Mouse (Mus musculus): ENCODE results near the gene Tbx3.

The Tbx3 gene

GRCm38 (mm10) chr5:119670566-119671108 is at the start of gene Tbx3:
Tbx3 (plus strand) TSS chr5:119670669.
- peak; percentile 65 for DNase-seq

DNA sequence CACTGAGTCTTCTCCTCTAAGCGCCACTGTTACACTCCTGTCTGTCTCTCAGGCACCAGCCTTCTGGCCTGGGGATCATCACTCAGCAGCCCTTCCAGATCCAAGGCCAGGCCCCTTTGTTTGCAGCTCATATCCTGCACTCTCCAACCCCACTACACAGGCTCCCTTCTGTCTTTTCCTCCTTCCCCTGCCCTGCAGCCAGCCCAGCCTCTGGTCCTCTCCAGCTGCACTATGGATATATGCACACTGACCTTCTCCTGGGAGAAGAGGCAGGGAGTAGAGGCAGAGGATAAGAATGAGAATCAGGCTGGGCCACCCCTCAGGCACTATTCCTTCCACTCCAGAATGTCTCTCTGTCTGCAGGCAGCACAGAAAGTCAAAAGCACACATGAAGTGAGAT is 48.4 kb upstream of the Tbx3 start:
- no peak for DNase-seq

DNA sequence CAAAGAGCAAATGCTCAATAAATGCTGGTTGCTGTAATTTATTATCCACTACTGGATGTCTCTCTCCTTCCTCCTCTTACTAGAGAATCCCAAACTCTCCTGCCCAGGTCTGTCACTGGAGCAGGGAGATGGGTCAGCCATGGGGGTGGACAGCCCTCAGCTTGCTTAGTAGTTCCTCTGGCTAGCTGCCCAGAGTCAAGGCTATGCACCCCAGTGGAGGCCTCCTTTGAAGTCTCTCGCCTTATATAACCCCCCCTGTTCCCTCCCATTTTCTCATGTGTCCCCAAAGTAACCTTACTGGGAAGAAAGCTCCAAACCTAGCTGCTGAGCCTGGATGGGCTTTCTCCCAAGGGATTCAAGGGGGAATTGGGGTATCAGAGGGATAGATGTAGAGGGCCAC is 45.9 kb upstream of the Tbx3 start:
- no peak for DNase-seq

DNA sequence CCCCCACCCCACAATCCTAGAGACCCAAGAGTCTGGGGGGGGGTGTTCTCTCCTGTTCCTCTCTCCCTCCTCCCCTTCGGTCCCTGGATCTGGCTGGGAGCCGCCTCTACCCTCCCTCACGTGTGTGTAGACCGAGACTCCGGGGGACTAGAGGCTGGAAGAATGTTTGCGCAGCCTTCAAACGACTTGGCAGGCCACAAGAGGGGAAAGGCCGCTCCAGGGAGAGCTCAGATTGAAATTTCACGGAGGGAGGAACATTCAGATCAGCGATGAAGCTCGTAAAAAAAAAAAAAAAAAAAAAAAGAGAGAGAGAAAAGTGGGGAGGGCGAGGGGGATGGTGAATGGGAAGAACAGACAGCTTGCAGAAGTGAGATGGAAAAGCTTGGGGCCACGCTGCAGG is 44.9 kb upstream of the Tbx3 start:
- DNase-seq = no peak

- no peak for DNase-seq
Observed at GRCm38 (mm10) chr5:119626154-119626553, 44.3 kb upstream of the Tbx3 start.

DNA sequence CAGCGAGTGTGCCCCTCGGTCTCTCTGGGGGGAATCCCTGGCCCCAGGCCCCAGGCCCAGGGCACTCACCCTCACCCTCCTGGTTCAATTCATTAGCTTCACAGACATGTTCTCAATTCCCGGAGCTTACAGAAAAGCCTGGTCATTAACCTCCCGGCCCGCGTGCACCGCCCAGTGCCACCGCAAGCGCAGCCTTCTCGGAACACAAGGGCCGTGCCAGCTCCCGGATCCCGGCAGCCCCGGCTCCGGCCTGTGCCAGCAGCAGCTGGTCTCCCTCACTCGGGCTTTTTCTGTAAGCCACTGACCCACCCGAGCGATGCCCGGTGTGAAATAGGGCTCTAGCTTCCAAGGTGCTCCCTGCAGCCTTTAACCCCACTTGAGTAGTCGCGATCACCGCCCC is 43.8 kb upstream of the Tbx3 start:
- peak; percentile 12 for DNase-seq

- no peak for DNase-seq
Observed at GRCm38 (mm10) chr5:119628100-119628499, 42.4 kb upstream of the Tbx3 start.

- no peak for DNase-seq
Observed at GRCm38 (mm10) chr5:119628746-119629327, 41.6 kb upstream of the Tbx3 start.

GRCm38 (mm10) chr5:119633581-119633980 is 36.9 kb upstream of the Tbx3 start:
- no peak for DNase-seq

GRCm38 (mm10) chr5:119634861-119635260 is 35.6 kb upstream of the Tbx3 start:
- DNase-seq = no peak

DNA sequence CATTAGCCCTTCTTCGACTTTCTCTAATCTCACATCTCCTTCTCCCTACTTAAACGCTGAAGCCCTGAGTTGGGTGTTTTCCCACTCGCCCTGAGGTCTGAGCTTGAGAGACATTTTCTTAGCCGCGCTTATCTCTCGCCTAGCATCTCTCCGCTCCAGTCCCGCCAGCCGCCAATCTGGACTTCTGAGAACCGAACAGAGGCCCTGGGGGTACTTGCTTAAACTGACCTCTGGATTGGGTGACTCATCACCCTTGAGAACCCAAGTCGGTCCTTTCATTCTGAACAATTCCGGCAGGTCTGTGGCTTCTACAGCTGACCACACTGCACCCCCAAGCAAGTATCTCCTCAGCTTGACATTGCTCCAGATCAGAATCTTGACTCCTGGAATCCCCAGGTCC is 32.2 kb upstream of the Tbx3 start:
- no peak for DNase-seq

- DNase-seq = no peak
Observed at GRCm38 (mm10) chr5:119641094-119641493, 29.4 kb upstream of the Tbx3 start.

- no peak for DNase-seq
Observed at GRCm38 (mm10) chr5:119641714-119642113, 28.8 kb upstream of the Tbx3 start.

DNA sequence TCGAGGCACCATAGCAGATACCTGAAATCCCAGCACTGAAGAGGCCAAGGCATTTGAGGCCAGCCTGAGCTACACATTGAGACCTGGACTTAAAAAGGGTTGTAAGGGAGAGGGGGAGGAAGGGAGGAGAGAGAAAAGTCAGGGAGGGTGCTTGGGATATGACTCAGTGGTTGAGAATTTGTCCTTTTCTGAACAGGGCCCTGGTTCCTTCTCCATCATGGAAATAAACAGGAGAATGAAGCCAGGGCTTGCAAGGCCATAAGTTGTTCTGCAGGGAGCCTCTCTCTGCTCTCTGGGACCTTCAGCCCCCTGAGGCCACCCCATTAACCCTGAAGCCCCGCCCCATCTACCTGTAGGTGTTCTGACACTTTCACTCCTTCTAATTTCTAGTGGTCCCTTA is 23.5 kb upstream of the Tbx3 start:
- no peak for DNase-seq

DNA sequence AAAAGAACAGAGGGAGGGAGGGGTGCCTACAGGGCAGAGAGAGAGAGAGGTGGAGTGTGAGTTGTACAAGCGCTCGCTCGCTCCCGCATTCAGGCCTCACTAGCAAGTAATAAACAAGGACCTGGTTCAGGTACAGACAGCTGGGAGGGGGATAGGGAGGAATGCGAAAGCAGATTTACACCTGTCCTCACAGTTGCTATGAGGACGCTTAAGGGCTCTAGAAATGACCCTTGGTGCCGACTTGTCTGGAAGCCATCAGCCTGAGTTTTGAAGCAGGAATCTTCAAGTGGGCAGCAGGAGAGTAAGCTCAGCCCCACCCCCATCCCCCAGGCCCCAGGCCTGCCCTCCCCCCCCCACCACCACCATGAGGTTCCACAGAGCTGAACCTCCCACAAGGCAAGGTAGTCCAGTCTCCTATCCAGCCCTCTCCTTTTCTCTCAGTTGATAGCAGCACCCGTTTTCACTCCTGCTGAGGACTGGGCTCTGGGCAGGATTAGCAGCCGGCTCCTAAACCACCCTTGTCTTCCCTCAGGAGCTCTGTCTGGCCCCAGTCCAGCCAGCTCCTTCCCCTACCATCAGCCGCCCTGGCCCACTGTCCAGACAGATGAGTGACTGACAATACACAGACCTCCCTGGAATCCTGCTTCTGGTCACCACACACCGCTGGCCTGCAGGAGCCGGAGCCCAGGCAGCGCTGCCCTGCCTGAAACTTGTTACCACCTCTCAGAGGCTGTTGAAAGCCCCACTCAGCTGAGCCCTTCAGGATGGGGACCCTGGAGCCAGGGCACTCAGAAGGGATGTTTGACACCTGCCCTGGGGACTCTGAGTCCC is 19.1 kb upstream of the Tbx3 start:
- no peak for DNase-seq

DNA sequence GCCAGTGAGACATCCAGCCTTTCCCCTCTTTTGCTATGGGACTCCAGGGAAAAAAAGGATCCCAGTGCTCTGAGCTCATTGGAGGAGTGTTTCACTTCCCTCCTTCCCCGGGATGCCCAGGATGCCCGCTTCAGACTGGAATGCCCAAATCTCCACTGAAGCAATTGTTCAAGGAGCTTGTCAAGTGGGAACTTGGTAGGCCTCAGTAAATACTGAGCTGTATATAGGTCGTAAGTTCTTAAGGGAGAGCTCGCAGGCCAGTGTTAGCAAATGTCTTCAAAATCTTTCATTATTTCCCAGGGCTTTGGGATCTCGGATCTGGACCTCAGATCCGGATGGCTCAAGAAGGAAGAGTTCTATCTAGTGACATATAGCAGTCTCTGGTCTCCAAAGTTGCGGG is 14.1 kb upstream of the Tbx3 start:
- DNase-seq = no peak

DNA sequence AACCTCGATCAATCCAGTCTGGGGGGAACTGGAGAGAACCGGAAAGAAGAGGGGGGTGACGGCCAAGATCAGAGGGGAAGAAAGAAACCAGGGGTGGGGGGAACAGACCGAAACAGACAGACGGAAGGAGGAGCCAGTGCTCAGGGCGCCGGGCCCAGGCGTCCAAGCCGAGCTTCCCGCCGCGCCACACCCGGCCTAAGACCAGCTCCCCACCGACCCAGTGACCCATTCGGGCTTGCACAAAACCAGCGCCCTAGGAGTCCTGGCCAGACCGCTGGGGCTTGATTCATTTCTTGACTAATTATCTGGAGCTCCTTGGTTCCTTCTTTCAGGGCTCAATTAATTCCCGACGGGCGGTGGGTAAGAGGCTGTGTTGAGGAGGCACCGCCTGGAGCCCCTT is 13.6 kb upstream of the Tbx3 start:
- no peak for DNase-seq

GRCm38 (mm10) chr5:119657362-119657761 is 13.1 kb upstream of the Tbx3 start:
- no peak for DNase-seq

DNA sequence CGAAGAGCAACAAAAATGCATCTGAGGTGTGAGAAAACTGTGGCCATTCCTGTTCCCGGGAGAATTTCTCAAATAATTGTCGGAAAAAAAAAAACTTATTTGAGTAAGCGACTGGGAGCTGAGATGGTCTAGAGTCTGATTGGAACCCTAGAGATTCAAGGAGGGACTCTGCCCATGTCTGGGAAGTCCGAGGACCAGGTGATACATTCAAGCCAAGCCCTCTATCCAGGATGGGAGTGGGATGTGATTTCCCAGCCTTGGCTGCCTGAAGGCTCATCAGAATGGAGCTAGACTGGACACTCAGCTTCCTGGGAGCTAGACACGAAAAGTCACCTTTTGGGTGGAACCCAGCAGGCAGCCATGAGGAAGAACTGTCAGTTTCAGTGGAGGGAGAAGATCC is 12.7 kb upstream of the Tbx3 start:
- no peak for DNase-seq

- DNase-seq = no peak
Observed at GRCm38 (mm10) chr5:119658396-119658795, 12.1 kb upstream of the Tbx3 start.

DNA sequence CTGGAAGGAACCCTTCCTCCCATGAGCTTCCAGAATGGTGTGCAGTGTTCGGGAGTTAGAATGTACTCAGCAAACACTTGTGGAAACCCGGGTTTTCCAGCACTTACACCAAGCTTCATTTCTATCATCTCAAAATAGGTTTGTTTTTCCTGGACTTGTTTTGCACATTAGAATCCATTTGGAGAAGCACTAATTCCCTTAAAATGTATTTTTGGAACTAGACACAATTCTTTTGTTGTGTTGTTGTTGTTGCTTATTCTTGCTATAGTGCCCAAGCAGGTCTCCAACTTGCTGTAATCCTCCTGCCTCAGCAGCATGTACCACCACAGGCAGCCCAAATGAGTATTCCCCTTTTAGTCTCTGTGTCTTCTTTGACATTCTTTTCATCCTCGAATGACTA is 11.4 kb upstream of the Tbx3 start:
- no peak for DNase-seq

GRCm38 (mm10) chr5:119660526-119661410 is 9.7 kb upstream of the Tbx3 start:
- DNase-seq = no peak

GRCm38 (mm10) chr5:119661474-119661873 is 9.0 kb upstream of the Tbx3 start:
- DNase-seq = no peak
